Mouse (Mus musculus) ES-E14 (cell line): ENCODE measurements around the gene Luc7l3. TPM values are rescaled to one million over a fixed set of nuclear protein-coding genes. Genes with fewer than 3 reads are reported as not detected.

Experiments used
- DNase-seq: peaks from one replicate; pipeline ENCODE4 v3.0.0-alpha.2; 2013; ENCODE audit warnings: low read depth, low spot score
- H3K27ac ChIP-seq: 2 replicates; pipeline ENCODE4 v1.5.1; 2012; ENCODE audit warnings: low read depth, mild to moderate bottlenecking, low read length, moderate library complexity, mixed read lengths; ENCODE audit not compliant: poor library complexity, insufficient read depth, severe bottlenecking
- H3K36me3 ChIP-seq: 2 replicates; pipeline ENCODE4 v1.6.1; 2012; ENCODE audit warnings: mild to moderate bottlenecking, low read length, moderate library complexity, mixed read lengths; ENCODE audit not compliant: control insufficient read depth, poor library complexity, insufficient read depth, severe bottlenecking
- H3K4me1 ChIP-seq, 2 experiments: fragments of 150-350 bp in 1 of 2; sonication (generic) in 1 of 2; 2 replicates each; pipeline ENCODE4 v1.6.1; 2012; ENCODE audit warnings: low read length in 2 of 2, mild to moderate bottlenecking in 1 of 2, mixed read lengths in 1 of 2; ENCODE audit not compliant: control insufficient read depth in 2 of 2, insufficient read depth in 2 of 2, poor library complexity in 1 of 2
- H3K4me3 ChIP-seq, 2 experiments: fragments of 150-350 bp in 1 of 2; sonication (generic) in 1 of 2; 2 replicates each; pipeline ENCODE4 v1.5.1; 2012; ENCODE audit warnings: low read length in 2 of 2, low read depth in 1 of 2, mild to moderate bottlenecking in 1 of 2, mixed read lengths in 1 of 2; ENCODE audit not compliant: insufficient read depth in 1 of 2, poor library complexity in 1 of 2, severe bottlenecking in 1 of 2
- H3K9ac ChIP-seq: 2 replicates; pipeline ENCODE4 v1.6.1; 2012; ENCODE audit warnings: low read depth, mild to moderate bottlenecking, low read length, mixed read lengths; ENCODE audit not compliant: poor library complexity, insufficient read depth, severe bottlenecking
- H3K9me3 ChIP-seq: fragments of 150-350 bp; sonication (generic); 2 replicates; pipeline ENCODE4 v1.6.1; 2012; ENCODE audit warnings: low read depth, mild to moderate bottlenecking, low read length; ENCODE audit not compliant: control insufficient read depth, insufficient read depth
- CHD2 ChIP-seq: IDR thresholded peaks from 2 replicates; pipeline ENCODE4 v1.6.1; 2014; ENCODE audit warnings: mild to moderate bottlenecking, low read depth, low read length, inconsistent platforms
- HCFC1 ChIP-seq: IDR thresholded peaks from 2 replicates; pipeline ENCODE4 v1.6.1; 2012; ENCODE audit warnings: low read length, inconsistent platforms, borderline replicate concordance; ENCODE audit not compliant: insufficient read depth
- MAFK ChIP-seq: IDR thresholded peaks from 2 replicates; pipeline ENCODE4 v1.6.1; 2014; ENCODE audit warnings: mild to moderate bottlenecking, low read depth, low read length, inconsistent platforms; ENCODE audit not compliant: insufficient read depth
- ZC3H11A ChIP-seq: IDR thresholded peaks from 2 replicates; pipeline ENCODE4 v1.6.1; 2012; ENCODE audit warnings: low read depth, mild to moderate bottlenecking, inconsistent platforms, low read length, borderline replicate concordance
- ZNF384 ChIP-seq: IDR thresholded peaks from 2 replicates; pipeline ENCODE4 v1.6.1; 2012; ENCODE audit warnings: low read depth, low read length, inconsistent platforms
- in situ Hi-C, 2 experiments: fragments of 600-800 bp; cut with MboI; formaldehyde crosslinking; loops; one replicate each; pipeline ENCODE4 v1.15.1; 2025; ENCODE audit warnings: low sequenced_read_pairs in 2 of 2, inconsistent platforms in 1 of 2; ENCODE audit not compliant: unreplicated experiment in 2 of 2
- total RNA-seq: library from RNA; depleted of rRNA; stranded (reverse); fragments of 300-350 nt; gene quantifications from 2 replicates; pipeline ENCODE4 v1.2.3, GENCODE M21; 2012

The Luc7l3 gene
- total RNA-seq, 1 experiment: 66.8 TPM

- peak within 1 kb of the TSS; percentile 92 for H3K9ac ChIP-seq
- no peaks in the 10 kb centered on the region for H3K9me3 ChIP-seq
- H3K36me3 ChIP-seq: no peaks in the 10 kb centered on the region
- TF ChIP-seq MAFK (no peak), HCFC1 (peak; percentile 86), ZC3H11A (no peak), CHD2 (no peak), ZNF384 (peak; percentile 82; the same call in 1 of the 2 replicates)
- H3K27ac ChIP-seq: peak within 1 kb of the TSS; percentile 49; the same call in 1 of the 2 replicates
- DNase-seq: peak; percentile 79
- peak within 1 kb of the TSS; percentile 75 to 82 for H3K4me3 ChIP-seq
- H3K4me1 ChIP-seq: 0 out of 4 replicates have a peak, but pooled peaks cover 0 to under 1% of the 10 kb centered on the region in 2 experiments
- in situ Hi-C loops: no loop called here
Measured at GRCm38 (mm10) chr11:94327693-94328643, 6.2 kb upstream of the Luc7l3 start, which contains the start of gene Ankrd40. TSS of gene Ankrd40 (plus strand) at chr11:94328001.

GRCm38 (mm10) chr11:94326961-94327411 is 5.2 kb upstream of the Luc7l3 start:
- peak overlapping the region in 1 of 2 experiments; percentile 75; a peak in 2 of 4 replicates for H3K4me3 ChIP-seq
- DNase-seq: no peak
- no peak for TF ChIP-seq HCFC1
- no peaks in the 10 kb centered on the region for H3K36me3 ChIP-seq
- H3K9me3 ChIP-seq: no peaks in the 10 kb centered on the region
- H3K27ac ChIP-seq: no peak overlapping the region
- in situ Hi-C loops: no loop called here
- no peak overlapping the region for H3K9ac ChIP-seq
- H3K4me1 ChIP-seq: 0 out of 4 replicates have a peak, but pooled peaks cover 0 to 4% of the 10 kb centered on the region in 2 experiments

- no peak for DNase-seq
- Histone ChIP-seq H3K27ac (no peak overlapping the region), H3K9ac (no peak overlapping the region), H3K4me3 (no peak overlapping the region), H3K36me3 (no peaks in the 10 kb centered on the region), H3K9me3 (no peaks in the 10 kb centered on the region), H3K4me1 (peaks cover 0 to 9% of the 10 kb centered on the region in 2 experiments; a peak in 2 of 4 replicates)
- TF ChIP-seq ZC3H11A: no peak
- TF ChIP-seq CHD2: no peak
- no peak for TF ChIP-seq MAFK
- no peak for TF ChIP-seq ZNF384
- no peak for TF ChIP-seq HCFC1
- in situ Hi-C loops: no loop called here
Measured at GRCm38 (mm10) chr11:94324618-94325017, 2.8 kb upstream of the Luc7l3 start.

DNA sequence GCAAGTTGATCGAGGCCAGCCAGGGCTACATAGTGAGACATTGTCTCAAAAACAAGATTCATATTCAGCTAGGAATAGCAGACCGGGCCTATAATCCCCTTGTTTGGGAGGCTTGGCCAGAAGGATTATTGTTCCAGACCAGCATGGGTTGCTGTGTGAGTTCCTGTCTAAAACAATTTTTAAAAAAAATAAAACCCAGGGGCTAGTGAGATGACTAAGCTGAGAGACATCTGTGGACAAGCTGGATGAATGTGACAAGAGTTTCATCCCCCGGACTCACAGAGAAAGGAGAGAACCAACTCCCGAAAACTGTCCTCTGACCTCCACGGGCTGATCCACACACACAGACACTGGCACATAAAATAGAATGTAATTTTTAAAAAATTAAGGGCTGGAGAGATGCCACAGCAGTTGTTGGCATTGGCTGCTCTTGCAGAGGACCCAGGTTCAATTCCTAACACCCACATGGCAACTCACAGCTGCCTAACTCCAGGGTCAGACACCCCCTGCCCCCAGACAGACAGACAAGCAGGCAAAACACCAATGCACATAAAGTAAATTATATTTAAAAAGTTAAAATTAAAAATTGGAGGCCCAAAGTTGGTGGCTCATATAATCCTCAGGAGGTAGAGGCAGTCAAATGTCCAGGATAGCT is 1.6 kb upstream of the Luc7l3 start:
- H3K9me3 ChIP-seq: no peaks in the 10 kb centered on the region
- peaks cover 0 to 12% of the 10 kb centered on the region in 2 experiments; a peak in 2 of 4 replicates for H3K4me1 ChIP-seq
- DNase-seq: no peak
- TF ChIP-seq ZC3H11A: no peak
- TF ChIP-seq CHD2: no peak
- TF ChIP-seq ZNF384: no peak
- TF ChIP-seq HCFC1: no peak
- TF ChIP-seq MAFK: no peak
- no peak overlapping the region for H3K9ac ChIP-seq
- no peak overlapping the region for H3K4me3 ChIP-seq
- in situ Hi-C loops: no loop called here
- H3K27ac ChIP-seq: no peak overlapping the region
- H3K36me3 ChIP-seq: no peaks in the 10 kb centered on the region
